Mouse (Mus musculus) R1 (cell line): ENCODE measurements around the gene Ppp1r37.
A peak's percentile ranks its signal among the peaks of the same experiment; 100 is the strongest.
"Not testable (repeated sequence)": the region's sequence is repeated elsewhere in the genome, so short reads cannot be mapped to it uniquely, and the experiment has no call there.

Source experiments
- DNase-seq: peaks from one replicate; pipeline ENCODE4 v3.0.0-alpha.2; 2018; ENCODE audit warnings: low read depth, low spot score

Gene Ppp1r37

DNA sequence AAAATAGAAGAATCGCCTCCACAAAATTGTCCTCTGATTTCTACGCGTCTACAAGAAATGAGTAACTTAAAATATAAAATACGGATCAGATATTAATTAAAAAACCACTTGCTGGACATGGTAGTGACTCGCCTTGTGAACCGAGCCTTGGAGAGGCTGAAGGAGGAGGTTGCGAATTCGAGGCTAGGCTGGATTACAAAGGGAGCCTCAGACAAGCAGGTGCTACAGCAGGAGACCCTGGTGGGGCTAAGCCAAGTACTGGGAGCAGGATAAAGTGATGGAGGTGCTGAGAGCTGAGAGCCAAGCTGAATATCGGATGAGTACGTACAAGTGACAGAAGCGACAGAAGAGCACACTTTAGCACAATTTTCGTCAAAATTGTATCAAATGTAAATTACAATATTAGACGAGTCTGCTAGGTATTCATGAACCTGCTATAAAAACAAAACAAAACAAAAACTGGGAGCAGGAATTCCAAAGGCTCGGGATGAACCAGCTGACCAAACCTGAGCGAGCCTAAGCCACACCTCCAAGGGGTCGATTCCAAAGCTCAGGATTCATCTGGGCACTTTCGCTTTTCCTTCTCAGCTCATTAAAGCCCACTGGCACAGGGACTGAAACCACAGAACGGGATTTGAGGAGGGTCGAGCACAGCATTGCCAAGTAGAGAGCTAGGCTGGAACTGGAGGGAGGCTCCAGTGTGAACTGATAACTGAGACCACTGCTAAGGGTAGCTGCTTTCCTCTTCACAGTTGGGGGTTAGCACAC lies at the start of gene Ppp1r37:
Gene Ppp1r37 (minus strand): TSS at position 434 of the 768 bp plus-strand sequence.
- peak; percentile 44 for DNase-seq

DNA sequence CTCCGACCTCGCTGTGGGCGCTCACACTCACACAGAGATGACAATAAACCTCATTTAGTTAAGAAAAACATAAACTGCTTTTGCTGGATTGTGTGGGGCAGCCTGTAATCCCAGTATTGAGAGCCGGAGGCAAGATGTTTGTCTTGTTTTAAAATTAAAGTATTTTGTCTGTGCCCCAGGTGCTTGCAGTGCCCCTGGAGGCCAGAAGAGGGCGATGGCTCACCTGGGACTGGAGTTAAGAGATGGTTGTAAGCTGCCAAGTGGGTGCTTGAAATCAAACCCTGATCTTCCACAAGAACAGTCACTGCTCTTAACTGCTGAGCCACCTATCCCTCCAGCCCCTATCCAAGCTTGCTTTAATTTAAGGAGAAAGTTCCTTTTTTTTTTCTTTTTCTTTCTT lies 48.1 kb upstream of the Ppp1r37 start:
- peak; percentile 52 for DNase-seq

DNA sequence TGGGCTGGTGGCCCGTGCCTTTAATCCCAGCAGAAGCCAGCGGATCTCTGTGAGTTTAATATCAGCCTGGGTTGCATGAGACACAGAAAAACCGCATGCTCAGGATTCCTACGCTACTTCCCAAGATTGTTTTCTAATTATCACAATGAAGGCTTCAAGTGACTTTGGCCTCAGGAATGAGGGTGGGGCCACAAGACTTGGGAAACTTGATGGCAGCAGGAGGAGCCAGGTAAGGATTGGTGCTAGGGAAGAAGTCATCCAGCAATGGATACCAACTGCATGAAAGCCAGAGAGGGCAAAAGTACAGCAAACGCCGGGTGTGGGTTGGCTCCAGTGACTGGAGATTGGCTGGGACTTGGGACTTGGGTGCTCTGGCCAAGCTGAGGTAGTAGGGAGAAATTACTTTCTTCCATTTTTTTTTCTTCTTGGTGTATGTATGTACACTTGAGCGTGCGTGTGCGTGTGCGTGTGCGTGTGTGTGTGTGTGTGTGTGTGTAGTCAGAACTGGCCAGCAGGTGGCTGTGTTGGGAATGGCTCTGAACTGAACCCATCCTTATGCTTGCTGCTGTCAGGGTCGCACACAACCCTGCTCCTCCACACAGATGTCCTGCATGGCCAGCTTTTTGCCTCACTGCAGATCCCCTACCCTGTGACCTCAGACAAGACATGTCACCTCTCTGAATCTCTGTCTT lies 46.9 kb upstream of the Ppp1r37 start:
- DNase-seq, result peak; percentile 98

DNA sequence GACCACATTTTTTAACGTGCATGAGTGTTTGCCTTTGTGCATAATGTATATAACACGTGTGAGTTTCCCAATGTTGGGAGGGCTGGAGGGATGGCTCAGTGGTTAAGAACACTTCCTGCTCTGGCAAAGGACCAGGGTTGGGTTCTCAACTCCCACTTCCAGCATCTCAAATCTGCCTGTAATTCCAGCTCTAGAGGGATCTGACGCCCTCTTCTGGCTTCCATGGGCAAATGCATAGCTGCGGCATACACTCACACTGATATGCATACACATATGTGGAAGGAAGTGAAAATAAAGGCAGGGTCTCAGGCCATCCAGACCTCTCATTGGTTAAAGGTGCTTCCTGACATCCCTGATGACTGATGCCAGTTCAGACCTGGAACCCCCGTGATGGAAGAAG lies 44.4 kb upstream of the Ppp1r37 start:
- peak; percentile 79 for DNase-seq

DNA sequence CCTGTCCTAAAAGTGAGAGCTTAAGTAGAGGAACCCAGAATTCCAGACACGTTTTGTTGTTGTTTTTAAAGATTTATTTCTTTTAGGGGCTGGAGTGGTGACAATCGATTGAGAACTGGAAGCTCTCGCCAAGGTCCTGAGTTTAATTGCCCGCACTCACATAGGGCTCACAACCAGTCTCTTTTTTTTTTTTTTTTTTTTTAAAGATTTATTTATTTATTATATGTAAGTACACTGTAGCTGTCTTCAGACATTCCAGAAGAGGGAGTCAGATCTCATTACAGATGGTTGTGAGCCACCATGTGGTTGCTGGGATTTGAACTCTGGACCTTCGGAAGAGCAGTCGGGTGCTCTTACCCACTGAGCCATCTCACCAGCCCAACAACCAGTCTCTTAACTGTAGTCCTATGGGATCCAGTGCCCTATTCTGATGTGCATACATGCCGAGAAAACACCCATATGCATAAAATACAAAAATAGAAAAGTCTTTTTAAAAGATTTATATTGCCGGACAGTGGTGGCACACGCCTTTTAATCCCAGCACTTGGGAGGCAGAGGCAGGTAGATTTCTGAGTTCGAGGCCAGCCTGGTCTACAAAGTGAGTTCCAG lies 41.8 kb upstream of the Ppp1r37 start:
- not testable (repeated sequence) for DNase-seq

DNA sequence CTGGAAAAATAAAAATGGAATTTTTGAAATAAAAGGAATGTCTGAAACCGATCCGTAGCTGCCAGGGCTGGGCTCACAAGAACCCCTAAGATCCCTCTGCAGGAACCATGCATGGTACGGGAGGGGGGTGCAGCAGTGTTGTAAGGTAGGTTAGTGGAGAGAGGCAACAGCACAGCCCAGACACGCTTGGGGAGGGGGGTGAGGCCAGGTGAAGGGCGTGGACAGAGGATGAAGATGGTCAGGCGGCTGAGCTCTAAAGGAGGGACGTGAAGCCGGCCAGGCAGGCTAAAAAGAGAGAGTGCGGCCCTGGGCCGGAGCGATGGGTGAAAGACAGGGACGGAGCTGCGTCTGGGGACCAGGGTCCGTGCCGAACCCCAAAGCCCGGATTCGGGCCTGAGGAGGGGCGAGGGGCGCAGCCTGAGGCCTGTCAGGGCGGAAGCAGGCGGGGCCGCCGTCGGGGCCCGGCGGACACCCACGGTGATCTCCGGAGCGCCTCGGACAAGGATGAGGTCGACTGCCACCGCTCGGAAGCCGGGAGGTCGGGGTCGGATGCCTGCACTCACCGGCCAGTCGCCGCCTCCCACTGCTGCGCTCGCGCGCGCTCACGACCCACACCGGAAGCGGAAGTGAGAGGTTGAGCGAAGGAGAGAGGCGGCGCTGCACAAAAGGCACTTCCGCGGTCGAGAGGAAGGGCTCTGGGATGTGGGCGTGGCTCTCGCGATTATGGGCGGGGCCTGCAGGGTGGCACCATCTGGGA lies 41.2 kb upstream of the Ppp1r37 start, which contains the start of gene Clasrp:
Gene Clasrp (minus strand): TSS at position 638 of the 757 bp plus-strand sequence.
- DNase-seq, result peak; percentile 97

DNA sequence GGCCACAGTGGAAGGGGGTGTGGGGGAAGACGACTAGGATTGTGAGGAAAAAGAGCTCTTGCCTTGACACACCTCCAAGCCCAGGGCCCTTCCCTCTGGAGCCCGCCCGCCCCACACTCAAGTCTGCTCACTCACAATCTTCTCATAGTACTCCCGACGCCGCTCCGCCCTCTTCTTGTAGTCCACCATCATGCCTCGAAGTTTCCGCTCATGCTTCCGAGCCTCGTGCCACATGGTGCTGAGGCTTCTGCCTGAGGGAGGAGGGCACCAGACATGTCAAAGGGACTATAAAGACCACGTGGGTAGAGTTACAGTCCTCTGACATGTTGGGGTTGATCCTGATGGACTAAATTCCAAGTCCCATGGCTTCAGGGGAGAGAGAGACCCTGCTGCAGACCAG lies 40.2 kb upstream of the Ppp1r37 start:
- DNase-seq, result peak; percentile 71

DNA sequence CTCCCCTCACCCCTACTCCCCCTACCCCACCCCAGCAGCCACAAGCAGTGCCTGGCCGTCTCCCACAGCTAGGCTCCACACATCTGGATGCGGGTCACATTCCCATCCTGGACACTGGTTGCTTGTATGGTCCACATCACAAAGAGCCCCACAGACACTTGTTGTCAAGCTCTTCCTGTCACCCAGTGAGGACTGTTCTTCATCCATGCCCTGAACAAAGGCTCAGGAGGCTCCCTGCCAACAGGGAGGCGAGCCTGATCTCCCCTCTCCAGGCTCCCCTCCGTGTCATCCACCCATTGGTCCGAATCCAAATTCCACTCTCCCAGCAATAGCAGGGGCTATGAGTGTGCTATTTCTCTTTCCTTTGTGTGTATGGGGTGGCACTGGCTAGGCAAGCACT lies 37.7 kb upstream of the Ppp1r37 start:
- DNase-seq, result no peak

DNA sequence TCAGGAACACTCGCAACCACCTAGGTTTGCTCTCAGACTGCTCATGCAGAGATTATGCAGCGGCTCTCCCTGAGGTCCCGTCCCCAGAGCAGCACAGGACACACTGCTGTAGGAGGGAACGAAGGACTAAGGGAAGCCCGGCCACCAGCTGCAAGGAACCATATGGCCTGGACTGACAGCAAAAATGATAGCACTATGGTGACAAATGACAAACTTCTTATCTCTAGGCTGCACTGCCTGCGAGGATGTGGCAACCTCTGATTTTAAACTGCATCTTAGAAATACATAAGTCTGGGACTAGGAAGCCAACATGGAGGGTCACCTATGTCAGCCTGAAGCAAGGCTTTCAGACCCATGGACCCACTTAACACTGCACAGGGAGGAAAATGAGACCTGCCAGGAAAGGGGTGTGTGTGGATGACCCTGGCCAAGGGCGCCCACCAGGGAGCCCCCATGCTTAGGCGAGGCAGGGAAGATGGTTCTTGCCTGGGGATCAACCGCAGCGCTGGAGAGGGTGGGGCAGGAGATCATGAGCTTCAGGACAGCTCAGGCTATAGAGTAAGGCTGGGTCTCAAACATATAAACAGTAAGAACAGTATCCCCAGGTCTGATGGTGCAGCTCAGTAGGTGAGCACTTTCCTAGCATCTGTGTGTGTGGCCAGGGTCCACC lies 30.3 kb upstream of the Ppp1r37 start:
- DNase-seq, result peak; percentile 55

DNA sequence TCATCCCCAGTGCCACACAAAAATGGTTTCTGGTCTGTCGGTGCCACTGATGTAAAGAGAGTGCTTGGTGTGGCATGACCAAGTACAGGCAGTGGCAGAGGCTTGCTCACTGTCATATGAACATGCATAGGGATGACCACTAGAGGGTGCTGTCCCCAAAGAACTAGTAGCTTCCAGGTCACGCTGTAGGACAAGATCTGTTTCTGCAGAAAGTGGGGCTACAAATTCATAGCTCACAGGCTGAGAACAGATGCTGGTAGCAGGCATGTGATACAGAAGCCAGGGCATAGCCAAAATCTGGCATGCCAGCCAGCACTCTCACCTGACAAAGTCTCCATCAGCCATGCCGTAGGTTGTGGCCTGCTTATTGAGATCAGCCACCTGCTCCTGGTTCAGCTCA lies 27.0 kb upstream of the Ppp1r37 start:
- DNase-seq, result peak; percentile 89

DNA sequence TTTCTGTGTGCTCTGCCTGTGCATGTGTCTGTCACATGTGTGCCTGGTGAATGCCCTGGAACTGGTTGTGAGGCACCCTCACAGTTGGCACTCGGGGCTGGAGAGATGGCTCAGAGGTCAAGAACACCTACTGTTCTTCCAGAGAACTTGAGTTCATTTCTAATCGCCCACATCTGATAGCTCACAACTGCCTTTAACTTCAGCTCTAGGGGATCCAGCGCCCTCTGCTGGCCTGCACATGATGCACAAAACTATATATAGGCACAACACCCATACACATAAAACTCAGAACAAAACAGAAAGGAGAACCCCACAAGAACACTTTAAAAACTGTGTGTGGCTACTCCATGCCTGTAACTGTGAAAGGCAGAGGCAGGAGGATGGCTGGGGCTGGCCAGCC lies 26.3 kb upstream of the Ppp1r37 start:
- peak; percentile 80 for DNase-seq

DNA sequence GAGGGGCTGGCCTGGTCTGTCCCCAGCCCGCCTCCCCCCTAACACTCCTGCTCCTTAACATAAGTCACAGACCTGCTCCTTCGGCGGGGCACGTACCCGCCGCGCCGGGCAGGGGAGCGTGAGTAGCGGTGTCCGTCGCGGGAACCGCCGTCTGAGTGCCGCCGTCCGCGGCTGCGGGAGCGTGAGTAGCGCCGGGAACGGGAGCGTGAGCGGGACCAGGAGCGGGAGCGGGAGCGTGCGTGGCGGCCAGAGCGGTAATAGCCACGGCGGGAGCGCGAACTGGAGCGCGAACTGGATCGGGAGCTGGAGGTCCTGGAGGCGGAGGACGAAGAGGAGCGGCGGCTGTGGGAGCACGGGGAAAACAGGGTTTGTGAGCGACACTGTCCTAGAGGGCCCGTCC lies 23.4 kb upstream of the Ppp1r37 start:
- DNase-seq, result peak; percentile 76

DNA sequence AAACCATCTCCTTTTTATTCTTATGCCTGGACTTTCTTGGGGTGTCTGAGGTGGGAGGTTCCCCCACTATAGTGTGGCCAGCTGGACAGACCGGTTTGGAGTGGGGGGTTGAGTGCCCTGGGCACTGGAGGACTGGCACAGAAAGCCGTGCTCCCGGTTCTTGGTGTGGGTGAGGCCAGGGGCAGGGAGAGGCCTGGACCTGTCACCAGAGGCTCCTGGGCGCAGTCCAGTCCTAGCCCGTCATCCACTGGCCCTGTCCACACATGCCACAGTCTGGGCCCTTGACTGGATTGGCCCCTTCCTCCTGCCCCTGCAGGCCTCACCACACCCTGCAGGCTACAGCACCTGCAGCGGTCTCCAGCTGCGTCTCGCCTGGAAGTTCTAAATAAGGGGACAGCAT lies 17.8 kb upstream of the Ppp1r37 start:
- no peak for DNase-seq

DNA sequence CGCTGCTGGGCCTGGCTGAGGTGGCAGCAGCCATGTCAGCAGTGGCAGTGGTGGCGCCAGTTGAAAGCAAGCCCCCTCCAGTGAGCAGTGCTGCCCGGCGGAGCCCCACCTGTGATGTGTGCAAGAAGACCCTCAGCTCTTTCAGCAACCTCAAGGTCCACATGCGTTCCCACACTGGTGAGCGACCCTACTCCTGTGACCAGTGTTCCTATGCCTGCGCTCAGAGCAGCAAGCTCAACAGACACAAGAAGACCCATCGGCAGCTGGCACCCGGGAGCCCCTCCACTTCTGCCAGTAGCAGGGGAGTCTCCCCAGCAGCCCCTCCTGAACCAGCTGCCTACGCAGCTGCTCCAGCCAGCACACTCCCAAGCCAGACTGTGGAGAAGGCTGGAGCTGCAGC lies 16.9 kb upstream of the Ppp1r37 start:
- no peak for DNase-seq

DNA sequence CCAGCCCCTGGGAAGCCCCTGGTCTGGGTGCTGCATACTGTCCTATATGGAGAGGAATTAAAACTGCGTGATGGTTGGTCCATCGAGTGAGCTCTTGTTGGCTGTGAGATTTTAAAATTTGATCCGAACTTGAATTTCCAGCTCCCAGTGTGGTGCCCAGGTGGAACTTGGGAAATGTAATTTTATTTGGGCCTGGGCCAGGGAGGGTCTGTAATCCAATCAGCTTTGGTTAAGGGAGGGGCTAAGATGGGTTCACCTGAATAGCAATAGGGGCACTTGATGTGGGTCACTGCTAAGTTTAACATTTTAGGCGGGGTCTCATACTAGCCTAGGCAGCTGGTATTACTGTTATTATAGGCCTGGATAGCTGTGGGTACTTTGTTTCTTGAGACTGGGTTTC lies 15.6 kb upstream of the Ppp1r37 start:
- no peak for DNase-seq

DNA sequence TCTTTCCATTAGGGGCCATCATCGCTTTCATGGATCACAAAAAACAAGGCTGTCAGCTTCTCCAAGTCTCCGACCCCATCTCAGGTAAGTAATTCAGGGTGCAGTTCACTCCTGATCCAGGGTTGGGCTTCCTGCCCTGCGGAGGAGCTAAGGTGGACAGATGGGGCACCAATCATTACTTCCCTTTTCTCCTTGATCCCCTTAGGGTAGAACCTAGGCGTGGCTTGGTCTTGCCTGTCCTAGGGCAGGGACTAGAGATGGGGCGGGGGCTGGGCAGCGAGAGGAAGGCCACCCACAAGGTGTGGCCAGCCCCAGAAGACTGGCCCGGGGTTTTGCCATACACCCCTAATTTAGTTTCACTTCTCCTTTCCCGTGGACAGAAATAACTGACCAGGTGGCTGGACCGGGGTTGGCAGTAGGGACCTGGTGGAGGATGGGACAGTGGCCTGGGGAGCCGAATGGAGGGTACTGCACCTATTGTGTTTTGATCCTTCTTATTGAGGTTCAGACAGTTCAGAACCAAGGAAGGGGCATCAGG lies 15.1 kb upstream of the Ppp1r37 start:
- no peak for DNase-seq

DNA sequence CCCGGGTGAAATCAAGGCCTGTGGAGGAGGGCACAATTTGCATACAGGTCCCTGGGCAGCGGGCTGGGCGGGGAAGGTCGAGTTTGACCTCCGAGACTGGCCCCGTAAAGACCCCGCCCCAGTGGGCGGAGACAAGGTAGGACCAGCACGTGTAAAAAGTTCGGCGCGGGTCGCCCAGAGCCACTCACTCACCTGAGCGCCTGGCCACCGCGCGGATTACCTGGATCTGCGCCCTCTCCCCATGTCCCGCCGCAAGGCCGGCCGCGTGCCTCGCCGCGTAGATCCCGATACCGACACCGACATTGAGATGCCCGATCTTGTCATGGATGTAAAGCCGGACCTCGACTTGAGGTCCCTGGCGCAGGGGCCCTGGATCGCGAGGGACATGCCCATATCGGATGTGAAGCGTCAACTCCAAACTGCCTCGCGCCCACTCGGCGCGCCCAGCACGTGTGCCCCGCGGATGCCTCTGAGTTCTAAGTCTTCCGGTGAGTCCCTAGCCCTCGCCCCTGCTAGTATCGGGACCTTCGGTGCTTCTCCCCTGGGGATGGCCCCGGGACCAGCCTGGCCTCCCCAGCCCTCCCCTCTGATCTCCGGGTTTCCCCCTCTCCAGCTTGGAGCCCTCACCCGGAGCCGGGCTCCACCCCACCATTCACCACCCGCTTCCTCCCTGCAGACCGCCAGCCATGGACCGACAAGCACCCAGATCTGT lies 14.4 kb upstream of the Ppp1r37 start, which contains the start of the genes Zfp296 and Gemin7:
Gene Zfp296 (plus strand): TSS at position 147 of the 712 bp plus-strand sequence.
Gene Gemin7 (minus strand): TSS at position 455 of the 712 bp plus-strand sequence.
- DNase-seq, result peak; percentile 89

DNA sequence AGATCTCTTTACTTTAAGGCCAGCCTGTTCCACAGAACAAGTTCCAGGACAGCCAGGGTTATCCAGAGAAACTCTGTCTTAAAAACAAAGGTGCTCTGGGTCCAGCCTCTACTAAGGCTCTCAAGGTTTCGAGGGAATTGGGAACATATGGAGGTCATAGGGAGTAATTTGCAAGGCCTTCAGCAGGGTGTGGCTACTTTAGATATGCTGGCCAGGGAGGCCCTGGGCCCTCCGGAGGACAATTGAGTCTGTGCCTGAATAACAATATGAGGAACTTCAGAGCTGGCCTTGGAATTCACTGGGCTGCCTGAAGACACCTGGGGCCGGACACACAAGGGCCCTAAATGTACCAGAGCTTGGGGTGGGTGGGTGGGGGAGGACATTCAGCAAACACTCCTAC lies 12.7 kb upstream of the Ppp1r37 start:
- peak; percentile 47 for DNase-seq

DNA sequence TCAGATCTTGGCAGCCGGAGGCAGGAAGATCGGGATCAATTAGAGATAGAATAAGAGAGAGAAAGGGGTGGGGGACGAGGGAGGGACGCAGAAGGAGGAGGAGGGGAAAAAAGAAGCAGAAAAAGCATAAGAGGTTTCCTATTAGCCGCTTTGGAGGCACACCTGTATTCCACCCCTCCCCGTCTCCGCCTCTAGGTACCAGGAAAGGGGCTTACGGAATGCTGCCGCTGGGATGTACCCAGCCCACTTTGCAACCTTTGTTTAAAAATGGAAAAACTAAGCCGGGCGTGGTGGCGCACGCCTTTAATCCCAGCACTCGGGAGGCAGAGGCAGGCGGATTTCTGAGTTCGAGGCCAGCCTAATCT lies 10.9 kb upstream of the Ppp1r37 start:
- DNase-seq, result peak; percentile 97
